Comparison of ENCODE assay signal across 11 mouse cellular contexts in the genomic region with DNA sequence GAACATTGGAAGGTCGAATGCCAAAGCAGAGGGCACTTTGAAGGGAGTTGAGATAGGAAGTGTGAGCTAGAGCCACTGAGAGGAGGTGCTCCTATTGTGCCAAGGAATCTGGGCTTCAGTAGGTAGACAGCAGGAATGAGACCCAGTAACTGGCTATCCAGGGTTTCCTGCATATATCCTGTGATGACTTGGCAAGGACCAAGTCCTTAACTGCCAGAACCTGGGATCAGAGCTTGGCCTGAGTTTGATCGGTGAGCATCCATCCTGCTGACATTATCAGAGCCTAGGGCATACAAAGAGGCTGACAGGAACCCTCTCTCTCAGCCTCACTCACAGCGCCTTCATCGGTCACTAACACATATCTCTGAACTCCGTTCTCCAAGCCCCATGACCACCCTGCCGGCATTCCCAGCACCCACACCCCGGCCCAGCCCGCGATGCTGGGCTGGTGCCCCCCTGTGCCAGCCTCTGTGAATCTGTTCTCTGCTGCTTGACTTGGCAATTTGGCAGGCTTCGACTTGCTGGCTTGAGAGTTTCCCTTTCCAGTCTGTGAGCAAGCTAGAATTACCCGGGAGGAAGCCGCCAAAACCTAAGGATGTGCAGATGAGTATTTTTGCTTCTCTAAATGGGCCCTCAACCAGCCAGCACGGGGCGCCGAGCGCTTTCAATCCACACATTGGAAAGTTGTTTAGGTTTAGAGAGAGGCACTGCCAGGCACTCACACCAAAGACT.
DNase-seq lines count a peak whose midpoint lies in the region; ATAC-seq and TF ChIP-seq lines count a peak whose summit lies in the region.
"Had no signal": no experiment of that assay in that cellular context is flagged by ENCODE, and none has a peak within 500 bp of the region (broad histone marks: within the 10 kb centered on the region; RNA-seq: fewer than 3 reads in every experiment).

No protein-coding gene starts in this region.

- H3K4me2 ChIP-seq in stomach, embryonic 14.5 days (replicated peaks; ENCODE audit: low read depth, low read length): no peak overlapping the region
- H3K4me2 ChIP-seq in stomach, postnatal 0 days (replicated peaks; ENCODE audit: low read depth): no peak overlapping the region
- H3K4me2 ChIP-seq in forebrain, embryonic 14.5 days (ENCODE audit: low read length): no peak overlapping the region
- H3K4me2 ChIP-seq: liver, embryonic 15.5 days had no signal

- H3K36me3 ChIP-seq in stomach, embryonic 14.5 days (ENCODE audit: control insufficient read depth, insufficient read depth, low read length): no peaks in the 10 kb centered on the region
- H3K36me3 ChIP-seq in stomach, postnatal 0 days (ENCODE audit: control insufficient read depth, insufficient read depth, low read length): no peaks in the 10 kb centered on the region
- H3K36me3 ChIP-seq in forebrain, embryonic 14.5 days (ENCODE audit: control insufficient read depth, insufficient read depth, low read length): peaks cover 34% of the 10 kb centered on the region
- no peaks in the 10 kb centered on the region for H3K36me3 ChIP-seq in kidney, adult 2 months (ENCODE audit: control insufficient read depth, insufficient read depth, low read length)
- H3K36me3 ChIP-seq: liver, embryonic 15.5 days had no signal

- TF ChIP-seq POLR2A in kidney, adult 2 months (IDR thresholded peaks at IDR 0.05; ENCODE audit: low read depth, low read length): no peak

- no peak for TF ChIP-seq CTCF in stomach, postnatal 0 days (IDR thresholded peaks at IDR 0.05; ENCODE audit: low read depth)
- TF ChIP-seq CTCF in kidney, adult 2 months (conservative IDR thresholded peaks at IDR 0.05; ENCODE audit: insufficient read depth, insufficient read length, low read depth, low read length): no peak

- 78% methylated on average over 16 of the region's 16 CpGs for WGBS in stomach, embryonic 14.5 days
- WGBS in stomach, postnatal 0 days: 77% methylated on average over 16 of the region's 16 CpGs
- 48% methylated on average over 16 of the region's 16 CpGs for WGBS in forebrain, embryonic 14.5 days
- 82% methylated on average over 16 of the region's 16 CpGs for WGBS in kidney, adult 2 months

- no peaks in the 10 kb centered on the region for H3K9me3 ChIP-seq in stomach, embryonic 14.5 days (ENCODE audit: control insufficient read depth, low read depth, low read length)
- H3K9me3 ChIP-seq in stomach, postnatal 0 days (ENCODE audit: control insufficient read depth, low read length): no peaks in the 10 kb centered on the region
- H3K9me3 ChIP-seq in forebrain, embryonic 14.5 days (replicated peaks; ENCODE audit: control insufficient read depth, low read length): no peaks in the 10 kb centered on the region
- H3K9me3 ChIP-seq: liver, embryonic 15.5 days had no signal

- H3K27me3 ChIP-seq in stomach, embryonic 14.5 days (ENCODE audit: control insufficient read depth, insufficient read depth, low read length): no peaks in the 10 kb centered on the region
- H3K27me3 ChIP-seq in stomach, postnatal 0 days (ENCODE audit: control insufficient read depth, insufficient read depth, low read length): no peaks in the 10 kb centered on the region
- no peaks in the 10 kb centered on the region for H3K27me3 ChIP-seq in forebrain, embryonic 14.5 days (replicated peaks; ENCODE audit: control insufficient read depth, insufficient read depth, low read length)
- no peaks in the 10 kb centered on the region for H3K27me3 ChIP-seq in kidney, adult 2 months (replicated peaks; ENCODE audit: control insufficient read depth, insufficient read depth, low read length)
- H3K27me3 ChIP-seq: liver, embryonic 15.5 days; Patski had no signal

- TF ChIP-seq EP300 in stomach, postnatal 0 days (optimal IDR thresholded peaks at IDR 0.05): no peak

- H3K27ac ChIP-seq in stomach, embryonic 14.5 days (ENCODE audit: low read length): no peak overlapping the region
- no peak overlapping the region for H3K27ac ChIP-seq in stomach, postnatal 0 days (replicated peaks)
- peak overlapping the region; percentile 86 for H3K27ac ChIP-seq in forebrain, embryonic 14.5 days (ENCODE audit: low read depth, low read length)
- H3K27ac ChIP-seq in kidney, adult 2 months (ENCODE audit: insufficient read depth, low read depth, low read length): no peak overlapping the region
- H3K27ac ChIP-seq: liver, embryonic 15.5 days had no signal

- no peak overlapping the region for H3K9ac ChIP-seq in stomach, embryonic 14.5 days (replicated peaks; ENCODE audit: low read depth, low read length)
- H3K9ac ChIP-seq in stomach, postnatal 0 days (ENCODE audit: low read length): no peak overlapping the region
- no peak overlapping the region for H3K9ac ChIP-seq in forebrain, embryonic 14.5 days (ENCODE audit: low read length)
- H3K9ac ChIP-seq: liver, embryonic 15.5 days had no signal

- intact Hi-C loops in left cerebral cortex, postnatal 10 days (cut with DNase I): no loop called here

- H3K4me3 ChIP-seq in stomach, embryonic 14.5 days (ENCODE audit: low read depth, low read length): no peak overlapping the region
- no peak overlapping the region for H3K4me3 ChIP-seq in stomach, postnatal 0 days (ENCODE audit: low read depth, low read length)
- no peak overlapping the region for H3K4me3 ChIP-seq in forebrain, embryonic 14.5 days (ENCODE audit: low read depth, low read length)
- H3K4me3 ChIP-seq in kidney, adult 2 months (ENCODE audit: insufficient read depth, low read depth, low read length): no peak overlapping the region
- H3K4me3 ChIP-seq: liver, embryonic 15.5 days had no signal

- no peak for DNase-seq in stomach, postnatal 0 days (ENCODE audit: low spot score)
- peak; percentile 91 for DNase-seq in forebrain, embryonic 14.5 days (ENCODE audit: low spot score)
- DNase-seq in left cerebral cortex, postnatal 10 days (ENCODE audit: extremely low spot score in 1 of 2, low spot score in 2 of 2): peak; percentile 48 to 68
- DNase-seq in telencephalon, adult 2 months (ENCODE audit: low read depth, low spot score): peak; percentile 63
- no peak for DNase-seq in kidney, adult 2 months
- DNase-seq in adrenal gland, postnatal 10 days: no peak
- DNase-seq: heart, postnatal 4 days had no signal

- 0 out of 2 replicates have a peak, but pooled peaks have one; percentile 37 for ATAC-seq in stomach, embryonic 14.5 days (ENCODE audit: insufficient number of reproducible peaks, insufficient read depth, low FRiP score, low read depth)
- no peak for ATAC-seq in stomach, postnatal 0 days (ENCODE audit: low FRiP score, low TSS enrichment)
- ATAC-seq in forebrain, embryonic 14.5 days: peak; percentile 83
- ATAC-seq in erythroblast, adult 5-6 weeks (replicated peaks; ENCODE audit: low FRiP score, poor library complexity, severe bottlenecking): no peak
- ATAC-seq: Patski had no signal

- H3K4me1 ChIP-seq in stomach, embryonic 14.5 days (ENCODE audit: control insufficient read depth, insufficient read depth, low read length): peaks cover 4% of the 10 kb centered on the region; the same call in 1 of the 2 replicates
- no peaks in the 10 kb centered on the region for H3K4me1 ChIP-seq in stomach, postnatal 0 days (replicated peaks; ENCODE audit: control insufficient read depth, insufficient read depth)
- H3K4me1 ChIP-seq in forebrain, embryonic 14.5 days (ENCODE audit: control insufficient read depth, insufficient read depth, low read length): peaks cover 33% of the 10 kb centered on the region
- H3K4me1 ChIP-seq in kidney, adult 2 months (ENCODE audit: control insufficient read depth, insufficient read depth, low read length): no peaks in the 10 kb centered on the region
- H3K4me1 ChIP-seq: liver, embryonic 15.5 days had no signal

Comparison
In these comparisons a context has a peak if more than half of its experiments do, and no peak if none do; other contexts are left out.
1. ATAC-seq: peak in stomach, embryonic 14.5 days (single experiment) and forebrain, embryonic 14.5 days (single experiment); none in stomach, postnatal 0 days (single experiment) and erythroblast, adult 5-6 weeks (single experiment).
2. DNase-seq: peak in forebrain, embryonic 14.5 days (single experiment), left cerebral cortex, postnatal 10 days (2 of 2) and telencephalon, adult 2 months (single experiment); none in stomach, postnatal 0 days (single experiment), kidney, adult 2 months (single experiment) and adrenal gland, postnatal 10 days (single experiment).